Mouse (Mus musculus) ES-Bruce4 (cell line): ENCODE measurements around the gene Gm4491. TPM values are rescaled to one million over a fixed set of nuclear protein-coding genes. Genes with fewer than 3 reads are reported as not detected.

Experiments
- H3K27ac ChIP-seq: 2 replicates; pipeline ENCODE4 v1.5.1; 2012; ENCODE audit warnings: low read length, inconsistent platforms; ENCODE audit not compliant: insufficient read depth
- H3K27me3 ChIP-seq: 2 replicates; pipeline ENCODE4 v1.6.1; 2012; ENCODE audit warnings: mild to moderate bottlenecking, low read length, inconsistent platforms; ENCODE audit not compliant: control insufficient read depth, poor library complexity, insufficient read depth, severe bottlenecking
- H3K36me3 ChIP-seq: 2 replicates; pipeline ENCODE4 v1.6.1; 2012; ENCODE audit warnings: inconsistent platforms, mild to moderate bottlenecking, low read length, moderate library complexity; ENCODE audit not compliant: control insufficient read depth, poor library complexity, insufficient read depth, severe bottlenecking
- H3K4me1 ChIP-seq: one replicate; pipeline ENCODE4 v1.8.1; 2011; ENCODE audit warnings: low read length; ENCODE audit not compliant: control insufficient read depth, insufficient read depth
- H3K4me3 ChIP-seq: 2 replicates; pipeline ENCODE4 v1.5.1; 2011; ENCODE audit warnings: low read depth, mild to moderate bottlenecking, low read length
- H3K9ac ChIP-seq: 2 replicates; pipeline ENCODE4 v1.6.1; 2012; ENCODE audit warnings: low read depth, mild to moderate bottlenecking, inconsistent platforms; ENCODE audit not compliant: poor library complexity, severe bottlenecking
- H3K9me3 ChIP-seq: replicated peaks from 2 replicates; pipeline ENCODE4 v1.6.1; 2012; ENCODE audit warnings: mild to moderate bottlenecking, low read length, inconsistent platforms; ENCODE audit not compliant: control insufficient read depth, poor library complexity, insufficient read depth, severe bottlenecking
- CTCF ChIP-seq: IDR thresholded peaks from one replicate; pipeline ENCODE4 v1.8.1; 2011; ENCODE audit warnings: low read depth, low read length
- EP300 ChIP-seq: IDR thresholded peaks from 2 replicates; pipeline ENCODE4 v1.6.1; 2011; ENCODE audit warnings: low read depth, low read length; ENCODE audit not compliant: insufficient read depth
- POLR2A ChIP-seq: IDR thresholded peaks from one replicate; pipeline ENCODE4 v1.8.1; 2011; ENCODE audit warnings: low read length; ENCODE audit not compliant: insufficient read depth
- polyA plus RNA-seq: library from polyadenylated mRNA; stranded (reverse); fragments of >200 nt; gene quantifications from 2 replicates; pipeline ENCODE4 v1.2.4, GENCODE M21; 2011; ENCODE audit warnings: low read depth; ENCODE audit not compliant: missing spikeins, insufficient read depth, insufficient read length

Gm4491 gene
- not detected in 2 replicates for polyA plus RNA-seq

GRCm38 (mm10) chr14:57115823-57116544 lies at the start of gene Gm4491:
TSS of gene Gm4491 (minus strand) at chr14:57115883.
- H3K4me3 ChIP-seq: no peak within 1 kb of the TSS
- no peak within 1 kb of the TSS for H3K9ac ChIP-seq
- no peaks in the 10 kb centered on the region for H3K4me1 ChIP-seq
- H3K27ac ChIP-seq: no peak within 1 kb of the TSS
- no peaks in the 10 kb centered on the region for H3K36me3 ChIP-seq
- no peak for TF ChIP-seq CTCF
- TF ChIP-seq EP300: no peak
- TF ChIP-seq POLR2A: no peak
- H3K9me3 ChIP-seq: no peaks in the 10 kb centered on the region
- H3K27me3 ChIP-seq: no peaks in the 10 kb centered on the region

GRCm38 (mm10) chr14:57161833-57162232 lies 46.1 kb upstream of the Gm4491 start:
- no peaks in the 10 kb centered on the region for H3K9me3 ChIP-seq
- H3K27me3 ChIP-seq: no peaks in the 10 kb centered on the region
- no peak overlapping the region for H3K9ac ChIP-seq
- H3K4me3 ChIP-seq: no peak overlapping the region
- H3K4me1 ChIP-seq: no peaks in the 10 kb centered on the region
- TF ChIP-seq POLR2A (no peak), EP300 (no peak), CTCF (no peak)
- no peak overlapping the region for H3K27ac ChIP-seq
- H3K36me3 ChIP-seq: no peaks in the 10 kb centered on the region

GRCm38 (mm10) chr14:57161201-57161600 lies 45.5 kb upstream of the Gm4491 start:
- no peak for TF ChIP-seq EP300
- TF ChIP-seq CTCF: no peak
- no peak for TF ChIP-seq POLR2A
- no peaks in the 10 kb centered on the region for H3K4me1 ChIP-seq
- H3K4me3 ChIP-seq: no peak overlapping the region
- no peaks in the 10 kb centered on the region for H3K36me3 ChIP-seq
- H3K27me3 ChIP-seq: no peaks in the 10 kb centered on the region
- no peaks in the 10 kb centered on the region for H3K9me3 ChIP-seq
- no peak overlapping the region for H3K9ac ChIP-seq
- no peak overlapping the region for H3K27ac ChIP-seq

- no peaks in the 10 kb centered on the region for H3K4me1 ChIP-seq
- no peak overlapping the region for H3K4me3 ChIP-seq
- H3K9me3 ChIP-seq: no peaks in the 10 kb centered on the region
- TF ChIP-seq CTCF: no peak
- TF ChIP-seq EP300: no peak
- TF ChIP-seq POLR2A: no peak
- H3K27me3 ChIP-seq: no peaks in the 10 kb centered on the region
- H3K9ac ChIP-seq: no peak overlapping the region
- H3K36me3 ChIP-seq: no peaks in the 10 kb centered on the region
- no peak overlapping the region for H3K27ac ChIP-seq
These were observed 39.2 kb upstream of the Gm4491 start for GRCm38 (mm10) chr14:57154916-57155315.

- no peaks in the 10 kb centered on the region for H3K4me1 ChIP-seq
- no peak for TF ChIP-seq CTCF
- no peak for TF ChIP-seq EP300
- TF ChIP-seq POLR2A: no peak
- H3K4me3 ChIP-seq: no peak overlapping the region
- H3K9me3 ChIP-seq: no peaks in the 10 kb centered on the region
- no peaks in the 10 kb centered on the region for H3K27me3 ChIP-seq
- no peak overlapping the region for H3K9ac ChIP-seq
- no peaks in the 10 kb centered on the region for H3K36me3 ChIP-seq
- H3K27ac ChIP-seq: no peak overlapping the region
These were observed 30.1 kb upstream of the Gm4491 start for GRCm38 (mm10) chr14:57145741-57146140.

GRCm38 (mm10) chr14:57135265-57135664 lies 19.6 kb upstream of the Gm4491 start:
- H3K36me3 ChIP-seq: no peaks in the 10 kb centered on the region
- no peak overlapping the region for H3K27ac ChIP-seq
- no peak overlapping the region for H3K9ac ChIP-seq
- peaks cover 6% of the 10 kb centered on the region; the same call in 1 of the 2 replicates for H3K27me3 ChIP-seq
- no peaks in the 10 kb centered on the region for H3K4me1 ChIP-seq
- no peak overlapping the region for H3K4me3 ChIP-seq
- no peak for TF ChIP-seq EP300
- no peak for TF ChIP-seq POLR2A
- no peak for TF ChIP-seq CTCF
- no peaks in the 10 kb centered on the region for H3K9me3 ChIP-seq
